Mouse (Mus musculus): ENCODE measurements around the gene Acbd6. TPM values are rescaled to one million over a fixed set of nuclear protein-coding genes. Genes with fewer than 3 reads are reported as not detected.
A peak's percentile ranks its signal among the peaks of the same experiment; 100 is the strongest.

Acbd6 gene
- polyA plus RNA-seq, 1 experiment from 2014 or later: 34.3 TPM

GRCm38 (mm10) chr1:155729113-155729795 lies 171.3 kb downstream of the Acbd6 start:
- TF ChIP-seq CTCF (IDR thresholded peaks at IDR 0.05; ENCODE audit: low read depth): no peak
- no peak for TF ChIP-seq EP300 (IDR thresholded peaks at IDR 0.05; ENCODE audit: low read depth)
- Histone ChIP-seq H3K4me1 (ENCODE audit: insufficient read depth) (no peaks in the 10 kb centered on the region), H3K27me3 (ENCODE audit: insufficient read depth, low read length) (peaks cover 65% of the 10 kb centered on the region), H3K4me3 (ENCODE audit: low read depth, low read length) (no peak overlapping the region), H3K9ac (replicated peaks) (no peak overlapping the region), H3K27ac (ENCODE audit: low read depth) (no peak overlapping the region), H3K9me3 (ENCODE audit: low read length) (no peaks in the 10 kb centered on the region), H3K4me2 (ENCODE audit: low read depth, low read length) (no peak overlapping the region), H3K36me3 (replicated peaks; ENCODE audit: insufficient read depth, low read length) (no peaks in the 10 kb centered on the region)
- ATAC-seq: no peak
- WGBS (ENCODE audit: insufficient replicate concordance): 6% methylated on average over 23 of the region's 23 CpGs
- no peak for DNase-seq

DNA sequence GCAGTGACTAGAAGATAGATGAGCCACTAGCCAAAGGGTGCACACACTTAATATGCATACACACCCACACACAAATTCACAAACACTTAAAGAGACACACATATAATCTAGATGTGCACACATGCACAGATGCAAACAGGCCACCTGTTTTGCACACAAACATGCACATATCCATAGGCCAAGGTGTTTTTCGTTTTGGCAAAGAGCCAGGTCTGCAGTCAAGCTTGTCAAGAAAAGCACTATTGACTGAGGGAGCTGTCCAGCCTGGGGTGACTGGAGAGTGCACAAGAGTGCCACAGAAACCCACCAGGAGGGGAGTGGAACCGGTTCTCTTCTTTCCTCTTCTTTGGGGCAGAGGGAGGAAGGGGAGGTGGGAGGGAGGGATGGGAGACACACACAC lies 173.2 kb downstream of the Acbd6 start:
- no peak for TF ChIP-seq EP300 (IDR thresholded peaks at IDR 0.05; ENCODE audit: low read depth)
- no peak for TF ChIP-seq CTCF (IDR thresholded peaks at IDR 0.05; ENCODE audit: low read depth)
- Histone ChIP-seq H3K27ac (ENCODE audit: low read depth) (no peak overlapping the region), H3K4me1 (ENCODE audit: insufficient read depth) (peaks cover 1% of the 10 kb centered on the region; the same call in 1 of the 2 replicates), H3K9ac (replicated peaks) (no peak overlapping the region), H3K27me3 (ENCODE audit: insufficient read depth, low read length) (peaks cover 79% of the 10 kb centered on the region), H3K9me3 (ENCODE audit: low read length) (no peaks in the 10 kb centered on the region), H3K36me3 (replicated peaks; ENCODE audit: insufficient read depth, low read length) (no peaks in the 10 kb centered on the region), H3K4me3 (ENCODE audit: low read depth, low read length) (no peak overlapping the region), H3K4me2 (ENCODE audit: low read depth, low read length) (no peak overlapping the region)
- no peak for ATAC-seq
- no peak for DNase-seq
- WGBS (ENCODE audit: insufficient replicate concordance): 0% methylated on average over 2 of the region's 2 CpGs

DNA sequence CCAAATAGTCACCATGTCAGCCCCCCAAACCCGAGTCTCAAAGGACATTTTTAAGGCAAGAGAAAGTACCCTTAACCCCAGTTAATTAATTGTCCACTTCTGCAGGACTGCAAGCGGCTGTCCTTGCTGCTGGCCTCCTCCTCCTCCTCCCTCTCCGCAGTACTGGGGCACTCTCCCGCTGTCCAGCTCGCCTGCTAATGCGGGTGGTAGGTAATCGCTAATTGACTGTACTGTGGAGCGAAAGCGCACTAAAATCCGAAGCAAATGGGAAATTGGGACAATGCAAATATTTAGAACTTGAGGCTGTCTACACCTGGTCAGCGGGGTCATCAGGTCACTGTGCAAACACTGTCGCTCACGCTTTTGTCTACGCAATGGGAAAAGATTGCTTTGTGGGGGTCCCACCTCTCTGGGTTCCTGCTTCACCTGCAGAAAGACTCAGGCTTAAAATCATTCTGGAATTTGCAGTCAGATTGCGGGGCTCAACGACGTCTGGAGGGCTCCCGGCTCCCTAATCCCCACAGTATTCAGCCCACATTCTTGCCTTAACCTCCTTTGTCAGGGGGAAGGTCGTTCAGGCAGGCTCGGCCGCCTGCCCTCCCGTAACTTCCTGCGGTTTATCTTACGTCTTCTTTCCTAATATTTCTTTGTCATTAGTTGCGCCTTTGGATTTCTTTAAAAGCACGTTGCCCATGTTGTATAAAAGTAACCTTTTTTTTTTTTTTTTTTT lies 178.3 kb downstream of the Acbd6 start:
- Histone ChIP-seq H3K4me2 (ENCODE audit: low read depth, low read length) (0 out of 2 replicates have a peak overlapping the region, but pooled peaks have one; percentile 30), H3K4me3 (ENCODE audit: low read depth, low read length) (no peak overlapping the region), H3K4me1 (ENCODE audit: insufficient read depth) (peaks cover 10% of the 10 kb centered on the region; the same call in 1 of the 2 replicates), H3K9me3 (ENCODE audit: low read length) (no peaks in the 10 kb centered on the region), H3K36me3 (replicated peaks; ENCODE audit: insufficient read depth, low read length) (no peaks in the 10 kb centered on the region), H3K27ac (ENCODE audit: low read depth) (no peak overlapping the region), H3K9ac (replicated peaks) (no peak overlapping the region), H3K27me3 (ENCODE audit: insufficient read depth, low read length) (peaks cover 96% of the 10 kb centered on the region)
- 2% methylated on average over 26 of the region's 26 CpGs for WGBS (ENCODE audit: insufficient replicate concordance)
- no peak for TF ChIP-seq EP300 (IDR thresholded peaks at IDR 0.05; ENCODE audit: low read depth)
- no peak for TF ChIP-seq CTCF (IDR thresholded peaks at IDR 0.05; ENCODE audit: low read depth)
- DNase-seq: no peak
- no peak for ATAC-seq

- Histone ChIP-seq H3K9ac (replicated peaks) (no peak overlapping the region), H3K9me3 (ENCODE audit: low read length) (no peaks in the 10 kb centered on the region), H3K27ac (ENCODE audit: low read depth) (no peak overlapping the region), H3K4me3 (ENCODE audit: low read depth, low read length) (peak overlapping the region; percentile 8; the same call in 1 of the 2 replicates), H3K4me1 (ENCODE audit: insufficient read depth) (peaks cover 16% of the 10 kb centered on the region), H3K27me3 (ENCODE audit: insufficient read depth, low read length) (peaks cover 97% of the 10 kb centered on the region), H3K36me3 (replicated peaks; ENCODE audit: insufficient read depth, low read length) (no peaks in the 10 kb centered on the region), H3K4me2 (ENCODE audit: low read depth, low read length) (peak overlapping the region; percentile 30; the same call in 1 of the 2 replicates)
- peak; percentile 27 for DNase-seq
- ATAC-seq: no peak
- TF ChIP-seq EP300 (IDR thresholded peaks at IDR 0.05; ENCODE audit: low read depth): no peak
- no peak for TF ChIP-seq CTCF (IDR thresholded peaks at IDR 0.05; ENCODE audit: low read depth)
- whole genome bisulfite sequencing (ENCODE audit: insufficient replicate concordance): under 1% methylated on average over 58 of the region's 58 CpGs
These were observed 179.3 kb downstream of the Acbd6 start for GRCm38 (mm10) chr1:155737017-155737808.

DNA sequence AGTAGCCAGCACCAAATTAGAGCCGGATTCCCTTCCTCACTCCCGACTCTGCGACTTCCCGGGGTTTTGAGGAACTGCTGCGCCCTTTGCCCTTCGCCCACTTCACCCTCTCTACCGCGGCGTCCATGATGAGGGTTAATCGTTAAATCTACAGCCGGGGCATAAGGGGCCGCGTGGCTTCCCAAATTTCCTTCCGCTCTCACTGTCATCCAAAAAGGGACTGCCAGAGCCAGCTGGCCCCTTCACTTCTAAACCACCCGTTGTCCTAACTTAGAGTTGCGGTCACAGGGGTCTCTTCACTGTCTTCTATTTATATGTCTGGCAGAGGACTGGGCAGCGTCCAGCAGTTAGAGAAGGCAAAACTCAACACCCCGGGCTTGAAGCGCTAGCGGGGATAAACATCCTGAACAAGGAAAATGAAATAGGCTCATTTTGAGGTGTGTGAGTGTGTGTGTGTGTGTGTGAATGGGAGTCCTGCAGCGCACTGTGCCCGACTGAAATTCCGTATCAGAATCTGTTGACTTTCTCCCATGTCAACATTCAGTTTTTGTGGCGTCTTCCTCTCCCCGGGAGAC lies 180.0 kb downstream of the Acbd6 start:
- H3K9ac ChIP-seq (replicated peaks): no peak overlapping the region
- 2% methylated on average over 25 of the region's 25 CpGs for WGBS (ENCODE audit: insufficient replicate concordance)
- no peaks in the 10 kb centered on the region for H3K36me3 ChIP-seq (replicated peaks; ENCODE audit: insufficient read depth, low read length)
- DNase-seq: no peak
- peaks cover 97% of the 10 kb centered on the region for H3K27me3 ChIP-seq (ENCODE audit: insufficient read depth, low read length)
- no peak overlapping the region for H3K27ac ChIP-seq (ENCODE audit: low read depth)
- H3K4me2 ChIP-seq (ENCODE audit: low read depth, low read length): peak overlapping the region; percentile 30; the same call in 1 of the 2 replicates
- peaks cover 22% of the 10 kb centered on the region for H3K4me1 ChIP-seq (ENCODE audit: insufficient read depth)
- ATAC-seq: no peak
- peak overlapping the region; percentile 8; the same call in 1 of the 2 replicates for H3K4me3 ChIP-seq (ENCODE audit: low read depth, low read length)
- TF ChIP-seq EP300 (IDR thresholded peaks at IDR 0.05; ENCODE audit: low read depth) (no peak), CTCF (IDR thresholded peaks at IDR 0.05; ENCODE audit: low read depth) (no peak)
- H3K9me3 ChIP-seq (ENCODE audit: low read length): no peaks in the 10 kb centered on the region

Other genes starting within 250 kb of the Acbd6 start
- 2.2 and 2.3 TPM in 2 replicates for gene Xpr1, start 140.7 kb upstream of the Acbd6 start, polyA plus RNA-seq (2015; fragmentation: Nextera tagmentation; extraction: Ambion mirVana)
- not detected in 2 replicates for gene Lhx4, start 193.6 kb downstream of the Acbd6 start, polyA plus RNA-seq (2015; fragmentation: Nextera tagmentation; extraction: Ambion mirVana)

All from liver, postnatal 0 days (tissue).